Mouse (Mus musculus): Measurements from ENCODE around the gene Tnrc6a.

Tnrc6a gene

GRCm38 (mm10) chr7:123110135-123110534, 13.6 kb upstream of the Tnrc6a start:
- no peak for TF ChIP-seq GATA4 (IDR thresholded peaks at IDR 0.05; ENCODE audit: insufficient replicate concordance, low read length)

GRCm38 (mm10) chr7:123113590-123113989, 10.1 kb upstream of the Tnrc6a start:
- TF ChIP-seq GATA4 (IDR thresholded peaks at IDR 0.05; ENCODE audit: insufficient replicate concordance, low read length), result no peak

GRCm38 (mm10) chr7:123116799-123117198, 6.9 kb upstream of the Tnrc6a start:
- no peak for TF ChIP-seq GATA4 (IDR thresholded peaks at IDR 0.05; ENCODE audit: insufficient replicate concordance, low read length)

DNA sequence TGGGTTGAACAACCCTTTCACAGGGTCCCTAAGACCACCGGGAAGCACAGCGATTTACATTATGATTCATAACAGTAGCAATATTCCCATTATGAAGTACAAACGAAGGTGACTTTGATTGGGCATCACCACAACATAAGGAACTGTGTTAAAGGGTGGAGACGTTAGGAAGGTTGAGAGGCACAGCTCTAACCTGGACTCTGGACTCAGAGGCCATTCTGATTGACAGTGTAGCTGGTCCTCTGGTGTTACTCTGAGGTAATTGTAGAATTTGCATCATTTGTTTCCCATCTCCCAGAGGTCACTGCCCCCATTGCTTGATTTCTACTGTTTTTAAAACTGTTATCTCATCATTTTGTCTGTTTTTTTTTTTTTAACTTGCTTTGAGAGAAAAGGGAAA, 6.5 kb upstream of the Tnrc6a start:
- no peak for TF ChIP-seq GATA4 (IDR thresholded peaks at IDR 0.05; ENCODE audit: insufficient replicate concordance, low read length)

DNA sequence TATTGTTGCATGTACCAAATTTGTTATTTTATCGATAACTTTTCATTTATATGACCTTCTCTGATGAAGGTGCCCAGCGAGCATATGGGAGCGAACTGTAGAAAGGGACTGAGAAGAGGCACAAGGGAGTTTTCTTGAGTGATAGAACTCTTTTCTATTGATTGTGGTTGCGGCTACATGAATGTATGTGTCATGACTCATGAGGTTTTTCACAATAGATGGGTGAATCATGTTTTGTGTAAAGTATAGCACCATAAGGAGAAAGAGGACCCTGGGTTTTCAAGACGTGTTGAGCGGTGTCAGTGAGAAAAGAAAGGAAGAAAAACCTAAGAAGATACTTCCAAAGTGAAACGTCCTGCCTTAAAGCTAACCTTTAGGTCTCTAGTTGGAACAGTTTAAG, 3.2 kb upstream of the Tnrc6a start:
- TF ChIP-seq GATA4 (IDR thresholded peaks at IDR 0.05; ENCODE audit: insufficient replicate concordance, low read length), result no peak

- TF ChIP-seq GATA4 (IDR thresholded peaks at IDR 0.05; ENCODE audit: insufficient replicate concordance, low read length), result no peak
Observed at GRCm38 (mm10) chr7:123124299-123124716, 623 bp downstream of the Tnrc6a start.

DNA sequence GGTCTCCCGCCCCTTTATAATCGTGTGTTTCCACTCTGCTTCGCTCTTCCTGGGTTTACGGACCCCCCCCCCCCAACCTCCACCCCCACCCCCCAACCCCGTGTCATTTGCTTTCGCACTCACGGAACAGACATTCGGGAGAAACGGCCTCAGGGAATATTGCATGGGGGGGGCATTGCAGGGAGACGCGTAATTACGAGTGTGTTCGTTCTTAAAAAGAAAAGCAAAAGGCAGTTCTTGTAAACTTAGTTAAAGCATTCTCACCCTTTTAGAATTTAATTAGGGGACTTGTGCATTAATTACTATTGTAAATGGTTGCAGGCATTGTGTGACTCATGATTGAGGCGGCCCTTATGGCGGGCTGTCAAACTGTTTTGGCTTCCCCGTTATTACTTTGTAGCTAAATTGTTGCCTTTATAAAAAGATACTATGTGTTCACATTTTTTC, 1.1 kb downstream of the Tnrc6a start:
- TF ChIP-seq GATA4 (IDR thresholded peaks at IDR 0.05; ENCODE audit: insufficient replicate concordance, low read length), result no peak

GRCm38 (mm10) chr7:123126056-123126455, 2.4 kb downstream of the Tnrc6a start:
- TF ChIP-seq GATA4 (IDR thresholded peaks at IDR 0.05; ENCODE audit: insufficient replicate concordance, low read length), result no peak

GRCm38 (mm10) chr7:123127301-123127700, 3.6 kb downstream of the Tnrc6a start:
- no peak for TF ChIP-seq GATA4 (IDR thresholded peaks at IDR 0.05; ENCODE audit: insufficient replicate concordance, low read length)

DNA sequence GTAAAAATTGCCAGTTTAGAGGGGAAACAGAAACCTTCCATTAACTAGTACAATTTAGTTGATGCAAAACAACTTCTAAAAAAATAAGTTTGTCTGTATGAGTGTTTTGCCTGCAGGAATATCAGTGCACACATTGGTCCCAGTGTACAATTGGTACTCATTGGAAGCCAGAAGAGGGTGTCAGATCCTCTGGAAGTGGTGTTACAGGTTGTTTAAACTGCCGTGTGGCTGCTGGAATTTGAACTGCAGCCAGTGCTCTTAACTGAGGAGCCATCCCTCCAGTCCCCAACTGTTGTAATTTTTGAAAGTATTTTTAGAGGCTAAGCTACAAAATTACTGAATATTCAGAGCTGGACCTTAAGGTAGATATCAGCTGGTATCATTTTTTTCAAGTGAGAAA, 4.3 kb downstream of the Tnrc6a start:
- TF ChIP-seq GATA4 (IDR thresholded peaks at IDR 0.05; ENCODE audit: insufficient replicate concordance, low read length), result no peak

DNA sequence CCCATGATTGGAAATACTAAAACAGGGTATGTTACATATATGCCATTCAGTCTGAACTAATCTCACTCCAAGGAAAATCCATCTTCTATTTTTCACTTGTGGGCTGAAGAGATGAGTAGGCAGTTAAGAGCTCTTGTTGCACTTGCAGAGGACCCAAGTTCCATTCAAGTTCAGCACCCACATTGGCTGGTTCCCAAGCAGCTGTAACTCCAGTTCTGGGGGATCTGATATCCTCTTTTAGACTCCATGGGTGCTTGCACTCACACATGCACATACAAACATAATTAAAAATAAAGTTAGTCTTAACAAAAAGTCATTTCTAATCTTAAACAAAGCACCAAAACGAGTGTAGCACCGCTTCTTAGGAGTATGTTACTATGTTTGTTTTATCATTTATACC, 5.4 kb downstream of the Tnrc6a start:
- no peak for TF ChIP-seq GATA4 (IDR thresholded peaks at IDR 0.05; ENCODE audit: insufficient replicate concordance, low read length)

DNA sequence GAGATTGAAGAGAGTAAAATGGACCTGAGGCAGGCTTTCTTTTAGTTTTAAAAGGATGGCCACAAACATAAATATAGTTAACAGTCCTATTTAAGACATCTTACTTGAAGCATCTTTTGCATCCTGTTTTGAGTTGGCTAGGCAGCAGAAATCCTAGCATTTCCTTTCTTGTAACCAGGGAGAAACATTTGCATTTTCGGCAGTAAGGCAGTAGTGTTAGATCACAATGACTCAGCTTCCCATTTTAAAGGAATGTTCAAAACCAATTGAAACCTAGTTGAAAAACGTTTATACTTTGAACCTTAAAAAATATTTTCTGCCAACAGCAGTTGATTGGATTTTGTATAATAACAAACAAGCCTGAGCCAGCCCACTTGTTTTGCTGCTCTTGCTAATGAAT, 6.5 kb downstream of the Tnrc6a start:
- TF ChIP-seq GATA4 (IDR thresholded peaks at IDR 0.05; ENCODE audit: insufficient replicate concordance, low read length), result no peak

GRCm38 (mm10) chr7:123132401-123132800, 8.7 kb downstream of the Tnrc6a start:
- TF ChIP-seq GATA4 (IDR thresholded peaks at IDR 0.05; ENCODE audit: insufficient replicate concordance, low read length), result no peak

DNA sequence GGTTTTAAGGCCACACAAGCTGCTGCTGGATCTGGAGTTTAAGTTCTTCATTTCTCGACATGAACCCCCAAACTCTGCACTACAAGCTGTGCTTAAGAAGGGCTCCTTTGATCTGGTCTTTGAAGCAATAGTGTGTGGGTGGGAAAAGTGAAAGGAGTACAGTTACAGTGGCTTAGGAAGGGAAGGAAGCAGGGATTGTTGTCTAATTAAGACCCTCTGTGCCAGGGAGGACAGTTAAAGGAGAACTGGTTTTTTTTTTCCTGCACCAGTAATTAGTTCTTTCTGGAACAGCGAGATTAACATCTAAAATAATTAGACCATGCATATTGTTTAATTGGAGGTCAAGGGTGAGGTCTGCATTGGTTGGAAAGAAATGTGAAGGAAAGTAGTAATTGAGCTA, 11.2 kb downstream of the Tnrc6a start:
- TF ChIP-seq GATA4 (IDR thresholded peaks at IDR 0.05; ENCODE audit: insufficient replicate concordance, low read length), result no peak

DNA sequence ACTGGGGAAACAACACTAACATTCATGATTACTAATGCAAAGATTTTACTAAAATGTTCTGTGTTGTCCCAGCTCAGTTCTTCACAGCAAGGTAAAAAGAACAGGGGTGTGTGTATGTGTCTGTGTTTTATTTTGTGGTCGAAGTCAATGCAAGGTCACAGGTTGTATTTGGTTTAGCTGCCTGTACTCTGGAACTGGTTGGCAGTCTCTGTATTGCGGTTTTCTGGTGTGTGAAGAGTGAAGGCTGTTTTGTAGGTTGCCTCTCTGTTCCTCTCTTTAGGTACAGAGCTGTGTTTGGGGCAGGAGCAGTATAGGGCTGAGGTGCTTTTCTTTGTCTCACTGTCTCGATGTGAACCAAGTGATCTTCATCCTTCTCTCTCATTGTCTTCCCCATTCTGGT, 12.0 kb downstream of the Tnrc6a start:
- TF ChIP-seq GATA4 (IDR thresholded peaks at IDR 0.05; ENCODE audit: insufficient replicate concordance, low read length), result no peak

DNA sequence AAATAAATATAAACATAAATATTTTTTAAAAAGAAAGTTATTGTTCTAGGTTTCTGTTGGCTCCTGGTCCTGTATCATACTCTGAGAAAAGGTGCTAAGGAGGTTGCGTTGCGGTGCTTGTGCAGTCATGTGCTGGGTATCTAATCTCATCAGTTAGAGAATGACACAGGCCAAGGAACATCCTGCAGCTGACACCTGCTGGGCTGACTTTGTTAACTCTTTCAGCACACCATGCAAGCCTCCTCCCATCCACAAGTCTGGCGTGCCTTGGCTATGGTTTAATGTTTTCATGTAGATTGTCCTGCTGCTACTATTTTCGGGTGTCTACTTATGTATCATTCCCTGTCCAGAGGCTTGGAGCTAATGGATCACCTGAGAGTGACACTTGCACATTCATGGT, 14.3 kb downstream of the Tnrc6a start:
- TF ChIP-seq GATA4 (IDR thresholded peaks at IDR 0.05; ENCODE audit: insufficient replicate concordance, low read length), result no peak

DNA sequence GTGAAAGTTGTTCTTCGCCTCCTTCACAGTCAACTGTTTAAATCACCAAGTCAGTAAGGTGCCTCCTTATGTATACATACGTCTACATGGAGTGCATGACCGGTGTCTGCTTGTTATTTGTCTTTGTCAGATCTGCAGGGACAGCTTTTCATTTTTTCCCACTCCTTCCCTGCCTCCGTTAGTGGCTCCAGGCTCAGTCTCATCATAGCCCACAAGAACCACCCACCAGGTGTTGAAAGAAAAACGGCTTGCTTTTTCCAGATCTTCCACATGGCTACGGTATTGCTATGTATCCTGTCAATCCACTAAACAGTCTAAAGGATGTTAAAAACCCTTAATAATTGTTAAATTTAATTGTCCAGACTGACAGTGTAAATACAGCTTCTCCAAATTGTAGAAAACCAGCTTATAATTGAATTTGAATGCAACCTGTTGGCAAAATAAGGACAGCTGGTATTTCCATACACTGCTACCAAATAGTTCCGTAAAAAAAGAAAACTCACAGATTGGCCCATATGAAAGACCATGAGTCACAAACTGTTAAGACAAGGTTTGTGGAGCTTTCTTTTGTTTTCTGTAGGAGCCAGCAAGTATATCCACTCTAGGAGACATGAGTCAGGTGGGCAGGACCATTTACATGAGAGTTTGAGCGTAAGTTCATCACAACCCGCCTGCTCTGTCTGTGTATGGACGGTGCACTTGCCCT, 22.6 kb downstream of the Tnrc6a start:
- TF ChIP-seq GATA4 (IDR thresholded peaks at IDR 0.05; ENCODE audit: insufficient replicate concordance, low read length), result no peak
